Mouse (Mus musculus) T-helper 2 cell (primary cell): ENCODE measurements around the gene Syne3.

ENCODE experiments used
- in situ Hi-C: fragments of 300-600 bp; cut with MboI, MseI; formaldehyde crosslinking; loops from one replicate; pipeline ENCODE4 v1.15.1; 2025; ENCODE audit warnings: high pct_unique_total_duplicates

Gene Syne3

GRCm38 (mm10) chr12:104925765-104926164, 83.8 kb downstream of the Syne3 start:
- in situ Hi-C loops = loop anchor here (25.0 kb wide), 1 partner anchor 687 kb away; the partner anchor contains the start of gene Bdkrb1

- in situ Hi-C loops = loop anchor here (25.0 kb wide), 1 partner anchor 687 kb away; the partner anchor contains the start of gene Bdkrb1
These were observed 84.6 kb downstream of the Syne3 start for GRCm38 (mm10) chr12:104925035-104925434.

- in situ Hi-C loops = no loop called here
These were observed 85.1 kb downstream of the Syne3 start for GRCm38 (mm10) chr12:104924546-104924945.

GRCm38 (mm10) chr12:104923948-104924388, 85.6 kb downstream of the Syne3 start:
- in situ Hi-C loops = no loop called here

- in situ Hi-C loops = no loop called here
These were observed 87.0 kb downstream of the Syne3 start for GRCm38 (mm10) chr12:104922647-104923046.

- in situ Hi-C loops = no loop called here
These were observed 88.5 kb downstream of the Syne3 start for GRCm38 (mm10) chr12:104921071-104921470.

GRCm38 (mm10) chr12:104919247-104919646, 90.4 kb downstream of the Syne3 start:
- in situ Hi-C loops = no loop called here

- in situ Hi-C loops = no loop called here
These were observed 91.7 kb downstream of the Syne3 start for GRCm38 (mm10) chr12:104917927-104918326.

- in situ Hi-C loops = no loop called here
These were observed 92.3 kb downstream of the Syne3 start for GRCm38 (mm10) chr12:104917297-104917696.

GRCm38 (mm10) chr12:104916776-104917175, 92.8 kb downstream of the Syne3 start:
- in situ Hi-C loops = no loop called here

GRCm38 (mm10) chr12:104915681-104916080, 93.9 kb downstream of the Syne3 start:
- in situ Hi-C loops = no loop called here

GRCm38 (mm10) chr12:104912990-104913389, 96.6 kb downstream of the Syne3 start:
- in situ Hi-C loops = no loop called here

GRCm38 (mm10) chr12:104912281-104912933, 97.2 kb downstream of the Syne3 start:
- in situ Hi-C loops = no loop called here

- in situ Hi-C loops = no loop called here
These were observed 99.9 kb downstream of the Syne3 start for GRCm38 (mm10) chr12:104909750-104910149.

GRCm38 (mm10) chr12:104908986-104909385, 100.6 kb downstream of the Syne3 start:
- in situ Hi-C loops = no loop called here

GRCm38 (mm10) chr12:104908024-104908781, 101.4 kb downstream of the Syne3 start:
- in situ Hi-C loops = no loop called here

GRCm38 (mm10) chr12:104907133-104907532, 102.5 kb downstream of the Syne3 start:
- in situ Hi-C loops = no loop called here

GRCm38 (mm10) chr12:104904138-104904537, 105.5 kb downstream of the Syne3 start:
- in situ Hi-C loops = no loop called here

GRCm38 (mm10) chr12:104902392-104903053, 107.1 kb downstream of the Syne3 start:
- in situ Hi-C loops = no loop called here

GRCm38 (mm10) chr12:104901320-104901719, 108.3 kb downstream of the Syne3 start:
- in situ Hi-C loops = no loop called here

- in situ Hi-C loops = loop anchor here (10.0 kb wide), 1 partner anchor 1835 kb away; no protein-coding TSS in a partner anchor
These were observed 109.8 kb downstream of the Syne3 start for GRCm38 (mm10) chr12:104899835-104900234.

- in situ Hi-C loops = loop anchor here (10.0 kb wide), 1 partner anchor 1834 kb away; no protein-coding TSS in a partner anchor
These were observed 110.4 kb downstream of the Syne3 start for GRCm38 (mm10) chr12:104899161-104899560.
